Mouse (Mus musculus) heart, adult 2 months (tissue): Measurements from ENCODE around the gene Diaph2.

Experiments used
- CTCF ChIP-seq: fragments of 200-600 bp; IDR thresholded peaks from 2 replicates; pipeline ENCODE4 v1.8.1; 2022; ENCODE audit warnings: antibody characterized with exemption, mild to moderate bottlenecking, moderate library complexity
- EP300 ChIP-seq: fragments of 200-500 bp; IDR thresholded peaks from 2 replicates; pipeline ENCODE4 v1.6.1; 2011; ENCODE audit warnings: low read depth, low read length, control low read depth; ENCODE audit not compliant: insufficient read depth

GRCm38 (mm10) chrX:130503465-130503860 is 753.9 kb downstream of the Diaph2 start:
- TF ChIP-seq CTCF, result no peak
- TF ChIP-seq EP300, result no peak
